Mouse (Mus musculus): ENCODE measurements at regions not wholly inside any gene's neighbourhood (a gene's known extent, or its start where the extent isn't known, plus 50 kb on each side); places are given as distances from the start of the nearest gene placed in this dataset.

GRCm38 (mm10) chr12:7718556-7718955 lies 258.9 kb upstream of the Apob start:
- Histone ChIP-seq H3K27ac (no peak overlapping the region), H3K9me3 (ENCODE audit: control insufficient read depth, low read length) (no peaks in the 10 kb centered on the region), H3K4me2 (ENCODE audit: low read depth) (no peak overlapping the region), H3K27me3 (ENCODE audit: control insufficient read depth, insufficient read depth, low read length) (no peaks in the 10 kb centered on the region), H3K4me3 (ENCODE audit: insufficient read depth in 1 of 2, low read depth in 2 of 2, low read length in 2 of 2) (no peak overlapping the region), H3K4me1 (replicated peaks; ENCODE audit: control insufficient read depth in 2 of 2, insufficient read depth in 2 of 2, low read length in 1 of 2) (no peaks in the 10 kb centered on the region), H3K36me3 (replicated peaks; ENCODE audit: control insufficient read depth, insufficient read depth, low read depth) (no peaks in the 10 kb centered on the region), H3K9ac (replicated peaks) (no peak overlapping the region)
- no peak for DNase-seq (ENCODE audit: low read depth in 3 of 3, low spot score in 3 of 3)
- WGBS (ENCODE audit: insufficient replicate concordance): 58% methylated on average over 2 of the region's 2 CpGs
- ATAC-seq (ENCODE audit: insufficient read depth): no peak
- TF ChIP-seq CTCF (IDR thresholded peaks at IDR 0.05; ENCODE audit: low read depth) (no peak), EP300 (IDR thresholded peaks at IDR 0.05; ENCODE audit: low read depth) (no peak)

DNA sequence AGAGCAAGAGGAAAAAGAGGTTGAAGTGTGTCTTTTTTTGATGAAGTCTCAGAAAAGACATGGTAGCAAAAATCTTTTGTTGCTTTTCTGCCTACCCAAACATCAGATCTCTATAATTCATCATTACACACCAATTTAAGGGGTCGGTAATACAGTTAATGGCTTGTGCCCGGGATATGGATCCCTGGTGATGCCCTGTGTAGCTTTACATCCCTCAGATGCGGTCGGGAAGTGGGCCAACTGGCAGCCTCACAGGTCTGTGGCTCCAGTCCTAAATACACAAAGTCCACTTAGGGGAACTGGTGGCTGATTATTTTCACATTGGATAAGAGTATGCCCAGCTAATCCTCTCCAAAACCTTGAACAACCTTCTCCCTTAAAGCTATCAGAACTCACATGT lies 258.4 kb upstream of the Apob start:
- WGBS (ENCODE audit: insufficient replicate concordance): 49% methylated on average over 4 of the region's 4 CpGs
- Histone ChIP-seq H3K36me3 (replicated peaks; ENCODE audit: control insufficient read depth, insufficient read depth, low read depth) (no peaks in the 10 kb centered on the region), H3K27me3 (ENCODE audit: control insufficient read depth, insufficient read depth, low read length) (no peaks in the 10 kb centered on the region), H3K9me3 (ENCODE audit: control insufficient read depth, low read length) (no peaks in the 10 kb centered on the region), H3K27ac (no peak overlapping the region), H3K4me3 (ENCODE audit: insufficient read depth in 1 of 2, low read depth in 2 of 2, low read length in 2 of 2) (no peak overlapping the region), H3K9ac (replicated peaks) (no peak overlapping the region), H3K4me2 (ENCODE audit: low read depth) (no peak overlapping the region), H3K4me1 (replicated peaks; ENCODE audit: control insufficient read depth in 2 of 2, insufficient read depth in 2 of 2, low read length in 1 of 2) (no peaks in the 10 kb centered on the region)
- DNase-seq (ENCODE audit: low read depth in 3 of 3, low spot score in 3 of 3) (no peak), ATAC-seq (ENCODE audit: insufficient read depth) (no peak)
- TF ChIP-seq EP300 (IDR thresholded peaks at IDR 0.05; ENCODE audit: low read depth) (no peak), CTCF (IDR thresholded peaks at IDR 0.05; ENCODE audit: low read depth) (no peak)

DNA sequence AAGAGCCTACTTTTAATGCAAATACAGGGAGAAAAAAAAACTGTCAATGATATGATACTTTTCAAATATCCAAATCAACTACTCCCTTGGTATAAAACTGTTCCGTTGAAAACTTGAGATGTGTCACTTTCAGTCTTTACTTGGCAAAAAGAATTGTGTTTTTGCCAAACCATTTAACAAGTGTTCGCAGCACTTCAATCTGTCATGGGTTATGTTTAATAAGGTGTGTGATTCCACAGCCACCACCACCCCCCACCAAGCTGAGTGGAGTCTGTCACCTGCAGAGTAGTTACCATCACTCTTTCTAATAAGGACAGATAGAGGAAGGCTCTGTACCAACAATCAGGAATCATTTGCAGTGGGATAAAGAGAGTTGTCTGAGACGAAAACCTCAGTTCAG lies 252.5 kb upstream of the Apob start:
- no peaks in the 10 kb centered on the region for H3K9me3 ChIP-seq (ENCODE audit: control insufficient read depth, low read length)
- H3K4me1 ChIP-seq (replicated peaks; ENCODE audit: control insufficient read depth in 2 of 2, insufficient read depth in 2 of 2, low read length in 1 of 2): no peaks in the 10 kb centered on the region
- ATAC-seq (ENCODE audit: insufficient read depth): no peak
- no peak for DNase-seq (ENCODE audit: low read depth in 3 of 3, low spot score in 3 of 3)
- no peak overlapping the region for H3K27ac ChIP-seq
- H3K4me2 ChIP-seq (ENCODE audit: low read depth): no peak overlapping the region
- TF ChIP-seq CTCF (IDR thresholded peaks at IDR 0.05; ENCODE audit: low read depth): no peak
- TF ChIP-seq EP300 (IDR thresholded peaks at IDR 0.05; ENCODE audit: low read depth): no peak
- H3K27me3 ChIP-seq (ENCODE audit: control insufficient read depth, insufficient read depth, low read length): no peaks in the 10 kb centered on the region
- no peak overlapping the region for H3K9ac ChIP-seq (replicated peaks)
- WGBS (ENCODE audit: insufficient replicate concordance): 64% methylated on average over 3 of the region's 3 CpGs
- no peak overlapping the region for H3K4me3 ChIP-seq (ENCODE audit: insufficient read depth in 1 of 2, low read depth in 2 of 2, low read length in 2 of 2)
- no peaks in the 10 kb centered on the region for H3K36me3 ChIP-seq (replicated peaks; ENCODE audit: control insufficient read depth, insufficient read depth, low read depth)

DNA sequence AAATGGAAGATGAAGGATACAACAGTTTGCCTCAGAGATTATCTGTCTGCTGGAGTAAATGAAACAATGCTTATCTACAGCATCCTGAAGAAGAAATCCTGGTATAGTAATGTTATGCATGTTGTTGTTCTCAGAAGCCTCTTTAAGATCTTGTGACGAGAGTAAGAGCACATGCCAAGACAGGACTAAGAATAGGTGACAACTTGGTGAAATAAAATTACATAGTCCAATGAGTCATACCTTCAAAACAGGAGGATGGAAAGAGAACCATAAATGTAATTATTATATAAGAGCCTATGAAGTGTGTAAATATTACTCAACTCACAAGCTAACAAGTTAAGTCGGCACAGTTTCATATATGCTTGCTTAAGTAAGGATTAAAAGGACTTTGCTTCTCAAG lies 239.4 kb upstream of the Apob start:
- H3K27me3 ChIP-seq (ENCODE audit: control insufficient read depth, insufficient read depth, low read length): no peaks in the 10 kb centered on the region
- H3K4me1 ChIP-seq (replicated peaks; ENCODE audit: control insufficient read depth in 2 of 2, insufficient read depth in 2 of 2, low read length in 1 of 2): no peaks in the 10 kb centered on the region
- H3K4me3 ChIP-seq (ENCODE audit: insufficient read depth in 1 of 2, low read depth in 2 of 2, low read length in 2 of 2): no peak overlapping the region
- 63% methylated on average over 2 of the region's 2 CpGs for WGBS (ENCODE audit: insufficient replicate concordance)
- no peak overlapping the region for H3K4me2 ChIP-seq (ENCODE audit: low read depth)
- H3K9ac ChIP-seq (replicated peaks): no peak overlapping the region
- H3K9me3 ChIP-seq (ENCODE audit: control insufficient read depth, low read length): no peaks in the 10 kb centered on the region
- no peak overlapping the region for H3K27ac ChIP-seq
- no peak for DNase-seq (ENCODE audit: low read depth in 3 of 3, low spot score in 3 of 3)
- no peaks in the 10 kb centered on the region for H3K36me3 ChIP-seq (replicated peaks; ENCODE audit: control insufficient read depth, insufficient read depth, low read depth)
- ATAC-seq (ENCODE audit: insufficient read depth): no peak
- no peak for TF ChIP-seq EP300 (IDR thresholded peaks at IDR 0.05; ENCODE audit: low read depth)
- TF ChIP-seq CTCF (IDR thresholded peaks at IDR 0.05; ENCODE audit: low read depth): no peak

- no peak overlapping the region for H3K27ac ChIP-seq
- H3K9ac ChIP-seq (replicated peaks): no peak overlapping the region
- H3K36me3 ChIP-seq (replicated peaks; ENCODE audit: control insufficient read depth, insufficient read depth, low read depth): no peaks in the 10 kb centered on the region
- H3K4me2 ChIP-seq (ENCODE audit: low read depth): no peak overlapping the region
- no peaks in the 10 kb centered on the region for H3K9me3 ChIP-seq (ENCODE audit: control insufficient read depth, low read length)
- ATAC-seq (ENCODE audit: insufficient read depth): no peak
- DNase-seq (ENCODE audit: low read depth in 3 of 3, low spot score in 3 of 3): no peak
- no peaks in the 10 kb centered on the region for H3K27me3 ChIP-seq (ENCODE audit: control insufficient read depth, insufficient read depth, low read length)
- H3K4me3 ChIP-seq (ENCODE audit: insufficient read depth in 1 of 2, low read depth in 2 of 2, low read length in 2 of 2): no peak overlapping the region
- 50% methylated on average over 3 of the region's 3 CpGs for WGBS (ENCODE audit: insufficient replicate concordance)
- no peaks in the 10 kb centered on the region for H3K4me1 ChIP-seq (replicated peaks; ENCODE audit: control insufficient read depth in 2 of 2, insufficient read depth in 2 of 2, low read length in 1 of 2)
- TF ChIP-seq EP300 (IDR thresholded peaks at IDR 0.05; ENCODE audit: low read depth): no peak
- TF ChIP-seq CTCF (IDR thresholded peaks at IDR 0.05; ENCODE audit: low read depth): no peak
These were observed 238.7 kb upstream of the Apob start for GRCm38 (mm10) chr12:7738629-7739351.

All from liver, embryonic 14.5 days (tissue).